Mouse (Mus musculus) limb, embryonic 12.5 days (tissue): ENCODE measurements around the gene Rbm41. TPM values are rescaled to one million over a fixed set of nuclear protein-coding genes. Genes with fewer than 3 reads are reported as not detected.

ENCODE experiments used
- ATAC-seq: fragments of 200-750 bp; cut with Nextera tagmentation; 2 replicates; pipeline ENCODE4 v1.8.0; 2017; ENCODE audit warnings: low read depth, moderate TSS enrichment; ENCODE audit not compliant: insufficient number of reproducible peaks, insufficient read depth, low FRiP score, low TSS enrichment
- H3K27ac ChIP-seq: fragments of 300-500 bp; sonication (generic); 2 replicates; pipeline ENCODE4 v1.5.1; 2016; ENCODE audit warnings: mild to moderate bottlenecking, moderate library complexity
- H3K27me3 ChIP-seq: fragments of 300-500 bp; sonication (generic); 2 replicates; pipeline ENCODE4 v1.6.1; 2016; ENCODE audit warnings: mild to moderate bottlenecking, moderate library complexity
- H3K36me3 ChIP-seq: fragments of 300-500 bp; sonication (generic); 2 replicates; pipeline ENCODE4 v1.6.1; 2016; ENCODE audit warnings: mild to moderate bottlenecking, moderate library complexity
- H3K4me1 ChIP-seq: fragments of 300-500 bp; sonication (generic); replicated peaks from 2 replicates; pipeline ENCODE4 v1.6.1; 2016
- H3K4me2 ChIP-seq: fragments of 300-500 bp; sonication (generic); 2 replicates; pipeline ENCODE4 v1.6.1; 2016; ENCODE audit warnings: mild to moderate bottlenecking, moderate library complexity
- H3K4me3 ChIP-seq: fragments of 300-500 bp; sonication (generic); replicated peaks from 2 replicates; pipeline ENCODE4 v1.5.1; 2016; ENCODE audit warnings: mild to moderate bottlenecking
- H3K9ac ChIP-seq: fragments of 300-500 bp; sonication (generic); replicated peaks from 2 replicates; pipeline ENCODE4 v1.6.1; 2016; ENCODE audit warnings: mild to moderate bottlenecking, moderate library complexity
- H3K9me3 ChIP-seq: fragments of 300-500 bp; sonication (generic); 2 replicates; pipeline ENCODE4 v1.6.1; 2016; ENCODE audit warnings: mild to moderate bottlenecking, moderate library complexity
- WGBS: fragments of 180-500 bp; shearing (Covaris S2); methylation state at CpG from one replicate; pipeline ENCODE4 v1.1.7; 2016; 5-methylcytosine and 5-hydroxymethylcytosine counted together
- polyA plus RNA-seq: library from polyadenylated mRNA; unstranded; fragments of >200 nt; fragmentation: Nextera tagmentation; extraction: Ambion mirVana; gene quantifications from 2 replicates; pipeline ENCODE4 v1.2.1, GENCODE M21; 2016

Rbm41 gene
- 7.6 and 9.2 TPM in 2 replicates for polyA plus RNA-seq

- Histone ChIP-seq H3K4me1 (no peaks in the 10 kb centered on the region), H3K4me2 (peak within 1 kb of the TSS; percentile 53), H3K9me3 (no peaks in the 10 kb centered on the region), H3K9ac (peak within 1 kb of the TSS; percentile 72), H3K27me3 (peaks cover 15% of the 10 kb centered on the region), H3K4me3 (peak within 1 kb of the TSS; percentile 53), H3K27ac (peak within 1 kb of the TSS; percentile 75; the same call in 1 of the 2 replicates), H3K36me3 (peaks cover 18% of the 10 kb centered on the region; the same call in 1 of the 2 replicates)
- peak; percentile 80 for ATAC-seq
- 16% methylated on average over 25 of the region's 25 CpGs for WGBS
Observed at GRCm38 (mm10) chrX:139997740-139998690, at the start of gene Rbm41. TSS of gene Rbm41 (minus strand) at chrX:139998595.

- WGBS, result 86% methylated on average over 4 of the region's 4 CpGs
- ATAC-seq, result no peak
- Histone ChIP-seq H3K27ac (no peak overlapping the region), H3K27me3 (peaks cover 15% of the 10 kb centered on the region), H3K4me1 (no peaks in the 10 kb centered on the region), H3K4me2 (no peak overlapping the region), H3K9ac (no peak overlapping the region), H3K4me3 (no peak overlapping the region), H3K36me3 (peaks cover 13% of the 10 kb centered on the region; the same call in 1 of the 2 replicates), H3K9me3 (no peaks in the 10 kb centered on the region)
Observed at GRCm38 (mm10) chrX:139998691-139999065, 283 bp upstream of the Rbm41 start.

GRCm38 (mm10) chrX:139982115-139982514 lies 16.3 kb downstream of the Rbm41 start:
- Histone ChIP-seq H3K9ac (no peak overlapping the region), H3K4me2 (no peak overlapping the region), H3K27me3 (peaks cover 3% of the 10 kb centered on the region; the same call in 1 of the 2 replicates), H3K27ac (no peak overlapping the region), H3K9me3 (no peaks in the 10 kb centered on the region), H3K4me3 (no peak overlapping the region), H3K36me3 (peaks cover 5% of the 10 kb centered on the region; the same call in 1 of the 2 replicates), H3K4me1 (no peaks in the 10 kb centered on the region)
- WGBS, result 75% methylated on average over 5 of the region's 5 CpGs
- no peak for ATAC-seq

GRCm38 (mm10) chrX:139933507-139933906 lies 64.9 kb downstream of the Rbm41 start:
- WGBS, result 92% methylated on average over 1 of the region's 1 CpGs
- Histone ChIP-seq H3K27ac (no peak overlapping the region), H3K4me2 (no peak overlapping the region), H3K4me3 (no peak overlapping the region), H3K9me3 (no peaks in the 10 kb centered on the region), H3K27me3 (no peaks in the 10 kb centered on the region), H3K36me3 (no peaks in the 10 kb centered on the region), H3K4me1 (no peaks in the 10 kb centered on the region), H3K9ac (no peak overlapping the region)
- no peak for ATAC-seq

GRCm38 (mm10) chrX:139932472-139932871 lies 65.9 kb downstream of the Rbm41 start:
- Histone ChIP-seq H3K36me3 (no peaks in the 10 kb centered on the region), H3K4me2 (no peak overlapping the region), H3K27me3 (no peaks in the 10 kb centered on the region), H3K4me1 (no peaks in the 10 kb centered on the region), H3K27ac (no peak overlapping the region), H3K9ac (no peak overlapping the region), H3K9me3 (no peaks in the 10 kb centered on the region), H3K4me3 (no peak overlapping the region)
- no peak for ATAC-seq
- 80% methylated on average over 3 of the region's 3 CpGs for WGBS

GRCm38 (mm10) chrX:139920572-139920971 lies 77.8 kb downstream of the Rbm41 start:
- no peaks in the 10 kb centered on the region for H3K36me3 ChIP-seq
- peaks cover 3% of the 10 kb centered on the region; the same call in 1 of the 2 replicates for H3K27me3 ChIP-seq
- H3K4me3 ChIP-seq, result no peak overlapping the region
- H3K4me2 ChIP-seq, result no peak overlapping the region
- no peaks in the 10 kb centered on the region for H3K9me3 ChIP-seq
- WGBS, result 83% methylated on average over 4 of the region's 4 CpGs
- H3K9ac ChIP-seq, result no peak overlapping the region
- no peak overlapping the region for H3K27ac ChIP-seq
- H3K4me1 ChIP-seq, result no peaks in the 10 kb centered on the region
- no peak for ATAC-seq

GRCm38 (mm10) chrX:139891387-139891786 lies 107.0 kb downstream of the Rbm41 start:
- no peak overlapping the region for H3K9ac ChIP-seq
- H3K27me3 ChIP-seq, result no peaks in the 10 kb centered on the region; the same call in 1 of the 2 replicates
- H3K9me3 ChIP-seq, result no peaks in the 10 kb centered on the region
- H3K4me2 ChIP-seq, result no peak overlapping the region
- no peak overlapping the region for H3K27ac ChIP-seq
- no peak overlapping the region for H3K4me3 ChIP-seq
- ATAC-seq, result no peak
- no peaks in the 10 kb centered on the region for H3K36me3 ChIP-seq
- no peaks in the 10 kb centered on the region for H3K4me1 ChIP-seq
- WGBS, result 48% methylated on average over 1 of the region's 1 CpGs

GRCm38 (mm10) chrX:139883221-139883620 lies 115.2 kb downstream of the Rbm41 start:
- Histone ChIP-seq H3K27ac (no peak overlapping the region), H3K4me3 (no peak overlapping the region), H3K27me3 (peaks cover 3% of the 10 kb centered on the region; the same call in 1 of the 2 replicates), H3K9me3 (no peaks in the 10 kb centered on the region), H3K9ac (no peak overlapping the region), H3K36me3 (no peaks in the 10 kb centered on the region), H3K4me1 (no peaks in the 10 kb centered on the region), H3K4me2 (no peak overlapping the region)
- ATAC-seq, result no peak

GRCm38 (mm10) chrX:139877936-139878335 lies 120.5 kb downstream of the Rbm41 start:
- Histone ChIP-seq H3K4me2 (no peak overlapping the region), H3K4me3 (no peak overlapping the region), H3K36me3 (no peaks in the 10 kb centered on the region), H3K9me3 (no peaks in the 10 kb centered on the region), H3K9ac (no peak overlapping the region), H3K27ac (no peak overlapping the region), H3K4me1 (no peaks in the 10 kb centered on the region), H3K27me3 (peaks cover 26% of the 10 kb centered on the region)
- ATAC-seq, result no peak
- 45% methylated on average over 3 of the region's 3 CpGs for WGBS

- Histone ChIP-seq H3K4me2 (no peak overlapping the region), H3K4me1 (no peaks in the 10 kb centered on the region), H3K9ac (no peak overlapping the region), H3K36me3 (no peaks in the 10 kb centered on the region), H3K27ac (no peak overlapping the region), H3K4me3 (no peak overlapping the region), H3K27me3 (peaks cover 32% of the 10 kb centered on the region), H3K9me3 (no peaks in the 10 kb centered on the region)
- WGBS, result 75% methylated on average over 7 of the region's 7 CpGs
- ATAC-seq, result no peak
Observed at GRCm38 (mm10) chrX:139877105-139877504, 121.3 kb downstream of the Rbm41 start.

- Histone ChIP-seq H3K9me3 (no peaks in the 10 kb centered on the region), H3K9ac (peak within 1 kb of the TSS; percentile 60), H3K36me3 (no peaks in the 10 kb centered on the region), H3K4me3 (peak within 1 kb of the TSS; percentile 60), H3K27ac (no peak within 1 kb of the TSS), H3K4me1 (no peaks in the 10 kb centered on the region), H3K27me3 (peaks cover 34% of the 10 kb centered on the region), H3K4me2 (peak within 1 kb of the TSS; percentile 65)
- 25% methylated on average over 79 of the region's 87 CpGs for WGBS
- peak; percentile 95 for ATAC-seq
Observed at GRCm38 (mm10) chrX:139870938-139871791, 127.2 kb downstream of the Rbm41 start, which contains the start of gene Morc4. TSS of gene Morc4 (minus strand) at chrX:139871677.
